Mouse (Mus musculus) bone marrow macrophage, adult 2 months (primary cell): ENCODE results near the gene Tacr3.

Experiments used
- CTCF ChIP-seq: IDR thresholded peaks from 2 replicates; pipeline ENCODE4 v1.5.1; 2012; ENCODE audit warnings: low read depth, mild to moderate bottlenecking, low read length, moderate library complexity
- POLR2A ChIP-seq: IDR thresholded peaks from 2 replicates; pipeline ENCODE4 v1.6.1; 2012; ENCODE audit warnings: mild to moderate bottlenecking, low read depth, low read length, borderline replicate concordance

GRCm38 (mm10) chr3:134828492-134828874 lies 324 bp upstream of the Tacr3 start:
- TF ChIP-seq CTCF (no peak), POLR2A (no peak)
